Mouse (Mus musculus): ENCODE data around the gene Gsg1l. TPM values are rescaled to one million over a fixed set of nuclear protein-coding genes. Genes with fewer than 3 reads are reported as not detected.

The Gsg1l gene
- total RNA-seq, 2 experiments from 2014 or later: not detected

DNA sequence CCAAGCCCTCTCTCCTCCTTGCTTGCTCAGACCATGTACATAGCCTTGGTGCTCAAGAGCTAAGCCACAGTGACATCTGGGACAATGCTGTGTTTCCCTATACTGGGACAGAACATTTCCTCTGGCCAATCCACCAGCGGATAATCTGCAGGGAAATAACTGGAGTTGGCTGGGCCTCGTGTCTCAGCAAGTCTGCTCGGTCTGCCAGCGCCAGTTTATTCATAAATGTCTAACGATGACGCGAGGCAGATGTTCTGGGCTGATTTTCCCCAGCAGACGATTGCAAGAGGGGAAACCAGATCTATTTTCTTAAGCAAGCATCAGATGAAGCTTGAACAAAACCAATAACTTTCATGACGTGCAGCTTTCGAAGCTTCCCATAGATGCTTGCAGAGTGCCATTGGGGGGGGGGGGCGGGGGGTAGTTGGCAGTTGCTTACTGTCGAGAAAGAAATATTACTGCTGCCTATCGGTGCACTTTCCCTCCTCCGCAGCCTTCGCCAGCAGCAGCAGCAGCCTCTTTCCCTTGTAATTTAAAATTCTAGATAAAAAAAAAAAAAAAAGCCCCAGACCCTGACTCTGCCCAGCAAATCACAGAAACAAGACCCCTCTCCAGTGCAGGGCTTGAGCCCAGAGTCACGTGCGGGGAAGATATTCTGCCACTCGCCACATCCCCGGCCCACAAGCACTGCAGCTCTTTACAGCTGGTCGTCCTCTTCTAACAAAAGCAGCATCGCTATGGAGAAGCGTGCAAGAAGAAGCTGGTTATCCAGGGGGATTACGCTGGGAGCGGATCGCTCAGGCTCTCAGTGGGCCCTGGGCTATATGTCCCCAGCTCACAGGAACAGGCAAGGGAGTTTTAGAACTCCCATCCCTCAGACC lies 43.6 kb downstream of the Gsg1l start:
- no peak for ATAC-seq (replicated peaks; ENCODE audit: poor library complexity, severe bottlenecking)

DNA sequence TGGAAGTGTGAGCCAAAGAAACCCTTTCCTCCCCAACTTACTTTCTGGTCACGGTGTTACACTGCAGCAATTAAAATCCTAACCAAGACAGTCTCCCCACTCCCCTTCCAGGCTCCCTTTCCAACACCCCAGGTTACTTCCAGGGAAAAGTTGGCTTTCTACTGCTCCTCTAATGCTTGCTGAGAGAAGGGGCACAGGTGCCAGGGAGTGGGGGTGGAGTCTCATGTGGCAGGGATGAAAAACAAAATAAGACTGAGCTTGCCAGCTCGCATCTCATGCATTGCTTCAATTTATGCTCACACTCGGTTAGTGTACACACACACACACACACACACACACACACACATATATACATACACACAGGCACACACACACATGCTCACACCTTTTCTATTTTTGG lies 46.9 kb downstream of the Gsg1l start:
- no peak for ATAC-seq (replicated peaks; ENCODE audit: poor library complexity, severe bottlenecking)

DNA sequence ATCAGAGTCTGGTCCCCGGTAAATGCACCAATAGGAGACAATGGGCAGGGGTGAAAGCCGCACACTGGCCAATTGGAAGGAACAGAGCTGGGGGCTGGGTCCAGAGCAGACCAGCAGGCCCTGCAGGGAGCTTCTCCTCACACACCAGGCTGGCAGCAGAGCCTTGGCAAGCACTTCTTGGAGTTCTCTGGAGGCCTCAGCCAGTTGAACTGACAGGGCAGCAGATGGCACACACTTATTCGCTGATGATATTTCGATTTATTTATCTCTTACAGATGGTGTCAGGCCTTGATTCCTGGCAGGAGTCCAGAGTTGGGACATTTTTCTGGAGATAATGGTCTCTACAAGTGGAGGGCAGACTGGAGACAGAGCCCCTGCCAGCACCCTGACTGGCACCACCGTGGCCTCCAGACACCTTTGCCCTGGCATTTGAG lies 49.4 kb downstream of the Gsg1l start:
- ATAC-seq (replicated peaks; ENCODE audit: poor library complexity, severe bottlenecking): no peak

DNA sequence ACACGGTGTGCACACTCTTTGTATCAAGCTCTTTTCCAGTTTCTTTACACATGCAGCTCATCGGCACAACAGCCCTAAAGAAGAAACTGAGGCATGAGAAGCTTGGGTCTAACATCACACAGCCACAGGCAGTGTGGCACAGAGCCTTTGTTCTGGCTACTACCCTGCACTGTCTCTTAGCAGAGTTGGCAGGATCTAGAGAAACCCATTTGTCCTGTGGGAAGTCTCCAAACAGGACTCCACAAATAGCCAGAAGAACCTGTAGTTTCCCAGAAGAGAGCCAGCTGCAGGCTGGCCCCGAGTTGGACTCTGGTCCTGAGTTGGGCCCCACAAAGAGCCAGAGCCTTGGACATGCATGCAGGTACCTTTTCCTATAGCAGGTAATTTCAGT lies 49.9 kb downstream of the Gsg1l start:
- ATAC-seq (replicated peaks; ENCODE audit: poor library complexity, severe bottlenecking): no peak

DNA sequence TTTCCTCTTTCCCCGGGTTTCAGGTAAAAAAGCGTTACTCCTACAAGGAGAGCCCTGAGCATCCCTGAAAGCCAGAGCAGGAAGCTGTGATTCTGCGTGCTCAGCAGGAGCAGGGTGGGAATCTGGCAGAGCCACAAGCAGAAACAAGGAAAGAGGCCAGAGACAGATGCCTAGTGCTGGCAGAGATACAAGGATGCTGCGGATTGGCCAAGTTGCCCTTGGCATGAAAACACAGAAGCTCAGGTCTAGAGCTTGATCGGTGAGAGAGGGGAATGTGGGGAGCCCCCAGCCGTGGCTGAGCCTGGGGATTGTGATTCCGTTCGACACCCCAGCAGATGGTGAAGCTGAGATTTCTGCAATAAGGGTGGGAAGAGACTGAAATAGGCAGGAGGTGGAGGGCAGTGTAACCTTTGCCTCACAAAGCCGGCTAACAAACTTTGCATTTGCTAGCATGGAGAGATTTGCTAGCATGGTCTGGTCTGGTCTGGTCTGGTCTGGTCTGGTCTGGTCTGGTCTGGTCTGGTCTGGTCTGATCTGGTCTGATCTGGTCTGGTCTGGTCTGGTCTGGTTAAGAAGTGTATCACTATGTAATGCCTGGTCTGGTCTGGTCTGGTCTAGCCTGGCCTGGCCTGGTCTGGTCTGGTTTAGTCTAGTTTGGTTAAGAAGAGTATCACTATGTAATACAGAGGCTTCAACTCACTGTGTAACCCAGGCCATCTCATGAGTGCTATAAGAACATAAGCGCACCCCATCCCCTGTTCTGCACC lies 50.4 kb downstream of the Gsg1l start:
- ATAC-seq (replicated peaks; ENCODE audit: poor library complexity, severe bottlenecking): no peak

DNA sequence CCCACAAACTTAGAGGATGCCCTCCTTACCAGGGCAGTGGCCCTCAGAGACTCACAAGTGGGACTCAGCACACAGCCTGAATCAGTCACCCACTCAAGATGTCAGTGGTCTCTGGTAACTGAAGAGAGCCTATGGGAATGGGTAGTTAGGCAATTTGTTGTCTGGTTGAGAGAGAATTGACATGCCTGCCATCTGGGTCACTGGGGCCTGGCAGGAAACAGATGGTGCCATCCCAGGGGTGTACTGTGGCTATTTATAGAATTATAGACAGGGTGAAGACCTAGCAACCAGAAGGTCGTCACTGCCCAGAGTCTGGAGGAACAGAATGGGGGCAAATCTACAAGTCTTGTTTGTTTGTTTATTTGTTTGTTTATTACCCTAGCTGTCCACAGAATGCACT lies 54.8 kb downstream of the Gsg1l start:
- ATAC-seq (replicated peaks; ENCODE audit: poor library complexity, severe bottlenecking): peak; percentile 72

DNA sequence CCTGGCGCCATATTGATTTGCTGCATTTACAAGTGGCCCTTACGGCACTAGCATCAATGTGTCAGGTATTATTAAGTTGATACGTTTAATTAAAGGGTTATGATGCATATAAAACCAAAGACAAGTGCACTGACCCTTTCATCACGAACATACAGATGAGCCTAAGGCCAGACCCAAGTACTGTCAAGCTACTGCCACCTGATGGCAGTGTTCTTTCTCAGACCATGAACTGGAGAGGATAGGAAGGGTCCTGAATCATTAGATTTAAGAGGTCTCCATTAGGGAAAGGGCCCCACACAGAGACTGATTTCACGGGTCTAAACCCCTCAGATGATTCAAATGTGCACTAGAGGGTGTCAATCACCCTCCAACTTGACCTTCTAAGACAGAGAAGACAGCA lies 55.6 kb downstream of the Gsg1l start:
- no peak for ATAC-seq (replicated peaks; ENCODE audit: poor library complexity, severe bottlenecking)

DNA sequence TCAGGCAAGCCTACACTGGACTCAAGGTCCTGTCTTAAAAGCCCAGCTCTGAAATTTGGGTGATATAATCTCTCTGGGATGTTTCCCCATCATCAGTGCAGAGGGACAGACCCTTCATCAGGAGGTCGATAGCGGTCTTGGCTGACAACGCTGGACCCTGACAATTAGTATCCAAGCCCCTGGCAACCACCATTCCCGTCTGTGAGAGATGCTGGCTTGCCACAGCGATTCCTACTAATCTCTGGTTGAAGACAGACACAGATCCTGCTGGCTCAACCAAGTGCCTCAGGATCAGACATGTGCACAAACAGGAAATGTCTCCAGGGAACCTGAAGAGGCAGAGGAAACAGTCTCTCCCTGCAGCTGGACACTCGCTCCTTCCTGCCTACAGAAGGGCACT lies 62.2 kb downstream of the Gsg1l start:
- ATAC-seq (replicated peaks; ENCODE audit: poor library complexity, severe bottlenecking): no peak

DNA sequence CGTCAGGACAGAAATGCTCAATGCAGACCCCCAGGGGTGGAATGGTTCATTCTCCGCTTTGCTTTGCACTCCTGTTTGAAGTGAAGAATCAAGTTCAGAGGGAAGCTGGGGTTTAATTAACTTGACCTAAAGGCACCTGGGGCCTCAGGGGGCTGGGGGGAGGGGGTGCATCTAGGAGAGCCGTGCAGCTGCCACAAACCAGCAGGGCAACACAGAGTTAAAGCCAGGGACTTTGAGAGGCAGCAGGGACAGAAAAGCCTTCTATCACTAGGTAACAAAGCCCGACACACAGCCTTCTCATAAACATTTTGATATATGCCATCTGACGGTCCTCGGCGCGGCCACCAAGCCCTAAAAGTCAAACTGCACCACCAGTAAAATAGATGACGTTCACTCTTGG lies 62.9 kb downstream of the Gsg1l start:
- ATAC-seq (replicated peaks; ENCODE audit: poor library complexity, severe bottlenecking): no peak

DNA sequence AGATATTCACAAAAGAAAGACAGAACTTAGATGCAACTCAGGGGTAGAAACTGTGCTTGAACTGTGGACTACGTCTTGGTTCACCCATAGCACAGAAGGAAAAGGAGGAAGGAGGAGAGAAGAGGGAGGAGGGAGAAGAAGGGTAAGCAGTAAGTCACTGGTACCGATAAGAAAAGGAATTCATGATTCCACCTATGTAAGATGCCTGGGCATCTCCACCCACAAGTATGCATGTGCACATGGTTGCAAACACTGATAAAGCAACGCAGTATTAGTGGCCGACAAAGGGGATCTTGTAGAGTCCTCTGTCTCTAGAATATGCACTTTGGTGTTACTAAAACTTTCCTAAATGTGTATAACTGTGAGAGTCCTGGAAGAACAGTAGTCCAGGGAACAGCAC lies 64.8 kb downstream of the Gsg1l start:
- ATAC-seq (replicated peaks; ENCODE audit: poor library complexity, severe bottlenecking): no peak

DNA sequence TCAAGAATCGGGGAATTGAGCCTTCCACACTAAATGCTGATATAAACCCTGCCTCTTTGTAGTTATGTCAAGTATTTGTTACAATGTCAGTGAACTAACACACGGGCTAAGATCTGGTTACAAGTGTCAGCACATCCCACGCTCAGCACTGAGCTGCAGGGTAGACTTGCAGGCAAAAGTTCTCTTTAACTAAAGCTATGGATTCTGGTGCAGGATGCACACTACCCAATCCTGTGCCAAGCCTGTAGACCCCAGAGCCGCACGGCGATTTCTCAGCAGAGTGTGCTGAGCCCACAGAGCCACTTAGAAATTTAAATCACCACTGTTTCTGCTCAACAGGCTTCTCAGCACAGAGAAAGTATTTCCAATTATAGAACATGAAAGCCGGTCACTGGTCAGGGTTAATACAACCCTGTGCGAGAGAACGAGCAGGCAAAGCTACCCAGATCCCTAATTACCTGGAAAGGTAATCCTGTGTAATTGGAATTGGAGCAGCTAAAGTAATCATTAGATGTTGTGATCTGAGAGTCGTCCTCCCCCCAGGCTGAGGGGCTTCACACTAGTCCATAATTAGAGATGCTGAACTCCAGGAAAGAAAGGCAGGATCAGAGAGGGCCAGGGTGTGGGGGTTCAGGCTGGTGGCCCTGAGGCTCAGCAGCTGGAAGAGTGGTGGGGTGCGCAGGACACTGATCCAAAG lies 69.7 kb downstream of the Gsg1l start:
- no peak for ATAC-seq (replicated peaks; ENCODE audit: poor library complexity, severe bottlenecking)

DNA sequence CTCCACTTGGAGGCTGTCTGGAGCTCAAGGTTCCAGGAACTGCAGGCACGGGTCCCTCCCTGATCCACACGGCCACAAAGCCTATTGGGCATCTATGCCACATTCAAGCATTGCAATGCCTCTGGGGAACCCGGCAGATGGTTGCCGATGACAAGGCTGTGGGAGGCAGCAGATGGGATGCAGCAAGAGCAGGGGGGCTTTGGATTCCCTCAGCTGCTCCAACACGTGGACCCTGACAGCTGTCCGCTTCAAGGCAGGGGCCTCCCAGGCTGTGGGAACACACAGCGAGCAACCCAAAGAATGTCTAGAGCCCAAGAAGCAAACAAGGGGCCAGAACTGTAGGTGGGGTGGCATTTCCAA lies 73.4 kb downstream of the Gsg1l start:
- ATAC-seq (replicated peaks; ENCODE audit: poor library complexity, severe bottlenecking): no peak

DNA sequence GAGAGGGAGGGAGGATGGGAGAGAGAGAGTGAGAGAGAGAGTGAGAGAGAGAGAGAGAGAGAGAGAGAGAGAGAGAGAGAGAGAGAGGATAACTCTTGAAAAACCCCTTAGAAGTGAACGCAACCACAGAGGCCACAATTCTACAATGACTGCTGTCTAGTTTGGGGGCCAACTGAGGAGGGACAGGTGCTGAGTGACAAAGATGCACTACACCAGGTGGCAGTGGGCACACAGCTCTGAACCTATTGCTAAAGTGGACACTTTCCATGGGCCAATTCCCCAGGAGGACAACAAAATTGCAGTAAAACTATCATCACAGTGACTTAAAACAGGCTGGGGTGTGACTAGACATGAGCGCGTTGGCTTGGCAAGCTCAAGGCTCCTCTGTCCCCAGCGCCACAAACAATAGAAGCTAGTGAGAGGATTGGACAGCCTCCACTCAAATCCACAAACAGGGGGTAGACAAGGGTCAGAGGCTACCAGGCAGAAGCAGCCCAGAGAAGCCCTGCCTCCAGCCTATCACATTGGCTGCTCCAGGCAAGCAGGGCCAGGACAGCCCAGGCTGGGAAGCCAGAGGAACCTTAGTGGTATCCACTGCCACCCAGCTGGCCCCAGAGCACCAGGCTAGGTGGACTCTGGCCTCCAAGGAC lies 73.9 kb downstream of the Gsg1l start:
- no peak for ATAC-seq (replicated peaks; ENCODE audit: poor library complexity, severe bottlenecking)

DNA sequence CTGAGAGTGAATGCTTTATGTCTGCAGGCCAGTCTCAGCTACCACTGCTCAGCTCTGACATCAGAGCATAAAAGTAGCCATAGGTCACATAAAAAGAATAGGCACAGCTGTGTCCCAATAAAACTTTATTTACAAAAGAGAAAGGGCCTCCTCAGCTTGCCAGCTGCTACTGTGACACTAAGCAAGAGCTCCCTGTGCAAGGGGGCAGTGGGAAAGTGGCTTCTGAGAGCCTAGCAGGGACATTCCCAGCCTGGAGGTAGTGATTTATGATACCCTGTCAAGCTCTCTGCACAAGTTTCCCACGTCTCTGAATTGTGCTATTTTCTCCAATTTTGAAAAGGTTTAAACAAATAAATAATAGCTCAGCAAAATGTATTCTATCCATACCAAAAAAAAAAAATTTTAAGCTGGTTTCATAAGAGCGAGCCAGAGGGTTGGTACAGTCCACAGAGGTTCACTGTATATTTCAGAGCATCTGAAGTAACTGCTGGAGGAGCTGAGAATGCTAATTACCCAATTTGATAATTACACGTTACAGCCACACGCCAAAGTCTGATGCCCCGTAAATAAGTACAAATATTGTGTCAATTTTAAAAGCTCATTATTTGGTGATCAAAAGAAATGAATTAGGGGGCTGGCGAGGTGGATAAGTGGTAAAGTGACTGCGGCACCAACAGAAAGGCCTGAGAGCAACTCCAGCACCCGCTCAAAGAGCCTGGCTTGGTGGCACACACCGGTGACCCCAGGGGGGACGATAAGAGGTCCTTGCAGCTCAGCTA lies 74.9 kb downstream of the Gsg1l start:
- ATAC-seq (replicated peaks; ENCODE audit: poor library complexity, severe bottlenecking): no peak

DNA sequence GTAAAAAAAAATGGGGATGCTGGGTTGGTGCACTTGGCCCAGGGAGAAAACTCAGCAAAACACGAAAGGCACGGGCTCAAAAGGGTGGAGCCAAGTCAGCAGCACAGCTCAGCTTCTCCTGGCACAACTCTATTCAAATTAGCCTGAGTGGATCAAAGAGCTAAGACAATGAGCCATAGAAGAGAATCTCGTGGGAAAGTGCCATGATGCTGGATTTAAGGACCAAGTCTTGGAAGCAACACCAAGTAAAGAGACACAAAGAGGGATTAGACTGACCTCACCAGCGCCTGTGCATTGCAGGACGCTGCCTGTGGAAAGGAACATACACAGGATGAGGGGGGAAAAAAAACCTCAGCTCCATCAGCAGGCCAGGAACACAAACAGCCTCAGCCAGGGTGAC lies 76.9 kb downstream of the Gsg1l start:
- ATAC-seq (replicated peaks; ENCODE audit: poor library complexity, severe bottlenecking): no peak

DNA sequence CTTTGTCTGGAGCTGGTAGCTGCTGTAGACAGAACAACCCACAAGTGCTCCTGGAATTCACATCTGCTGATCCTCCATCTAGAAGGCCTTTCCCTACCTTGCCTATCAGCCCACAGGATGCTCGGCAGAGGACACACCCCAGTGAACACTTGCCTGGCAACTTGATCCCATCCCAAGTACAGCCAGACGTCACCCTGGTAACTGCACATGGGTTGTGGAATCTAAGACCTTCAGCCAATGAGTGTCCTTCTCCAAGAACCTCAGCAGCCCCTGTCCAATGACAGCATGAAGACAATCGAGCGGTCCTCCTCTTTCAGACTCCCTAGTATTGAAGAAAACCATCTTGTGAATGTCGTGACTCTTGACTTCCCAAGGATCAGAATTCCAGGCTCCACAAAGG lies 80.5 kb downstream of the Gsg1l start:
- ATAC-seq (replicated peaks; ENCODE audit: poor library complexity, severe bottlenecking): no peak

DNA sequence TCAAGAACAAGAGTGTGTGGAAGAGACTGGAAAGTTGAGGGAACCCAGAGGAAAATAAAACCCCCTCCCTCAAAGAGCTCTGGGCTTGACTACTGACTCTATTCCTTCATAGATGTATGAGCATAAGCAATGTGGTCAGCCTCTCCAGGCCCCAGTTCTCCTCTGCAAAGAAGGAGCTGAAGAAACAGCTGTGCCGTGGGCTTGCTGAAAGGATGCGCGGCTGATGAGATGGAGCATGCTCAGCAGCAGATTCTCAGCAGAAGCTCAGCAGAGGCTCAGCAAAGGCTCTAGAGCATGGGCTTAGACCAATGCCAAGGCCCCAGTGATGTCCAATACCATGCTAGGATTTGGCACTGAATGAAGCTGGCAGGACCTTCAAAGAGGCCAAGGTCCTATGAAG lies 82.3 kb downstream of the Gsg1l start:
- ATAC-seq (replicated peaks; ENCODE audit: poor library complexity, severe bottlenecking): no peak

DNA sequence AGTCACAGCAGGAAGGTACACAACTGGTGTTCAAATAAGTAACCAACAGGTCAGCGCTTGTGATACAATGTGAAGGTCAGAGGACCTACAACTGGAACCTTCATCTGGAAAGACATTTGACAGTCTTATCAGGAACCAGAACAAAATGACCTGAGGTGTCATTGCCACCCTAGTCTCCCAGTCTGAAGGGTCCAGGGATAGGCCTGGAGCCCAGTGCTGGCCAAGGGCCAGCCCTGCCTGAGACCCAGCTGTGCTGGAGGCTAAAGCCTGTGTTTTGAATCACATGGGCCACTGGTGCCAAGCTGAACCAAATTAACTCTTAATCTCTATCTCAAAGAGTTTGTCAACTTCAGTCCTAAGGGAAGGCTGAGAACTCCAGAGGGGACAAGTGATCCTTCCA lies 86.1 kb downstream of the Gsg1l start:
- no peak for ATAC-seq (replicated peaks; ENCODE audit: poor library complexity, severe bottlenecking)

DNA sequence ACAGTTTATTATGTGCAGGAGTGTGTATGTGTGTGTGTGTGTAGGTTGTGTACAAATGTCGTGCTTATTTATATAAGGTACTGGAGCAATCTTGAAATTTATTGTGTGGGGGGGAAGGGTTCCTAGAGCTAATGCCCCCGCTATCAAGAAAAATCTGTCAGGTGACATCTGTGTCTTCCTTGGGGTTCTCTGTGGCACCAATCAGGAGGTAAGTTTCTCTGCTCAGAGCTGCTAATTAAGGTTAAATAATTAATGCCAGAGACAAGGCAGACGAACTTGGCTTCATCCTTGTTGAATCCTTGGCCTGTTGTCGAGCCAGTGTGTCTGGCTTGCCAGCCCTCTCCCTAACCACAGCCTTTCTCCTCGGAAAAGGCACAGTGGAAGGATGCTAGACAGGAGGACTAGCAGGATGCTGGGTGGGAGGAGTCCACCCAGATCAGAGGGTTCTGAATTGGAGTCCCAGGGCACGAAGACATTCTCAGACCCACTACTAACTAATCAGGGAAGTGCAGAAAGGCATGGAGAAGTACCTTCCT lies 89.8 kb downstream of the Gsg1l start:
- no peak for ATAC-seq (replicated peaks; ENCODE audit: poor library complexity, severe bottlenecking)

DNA sequence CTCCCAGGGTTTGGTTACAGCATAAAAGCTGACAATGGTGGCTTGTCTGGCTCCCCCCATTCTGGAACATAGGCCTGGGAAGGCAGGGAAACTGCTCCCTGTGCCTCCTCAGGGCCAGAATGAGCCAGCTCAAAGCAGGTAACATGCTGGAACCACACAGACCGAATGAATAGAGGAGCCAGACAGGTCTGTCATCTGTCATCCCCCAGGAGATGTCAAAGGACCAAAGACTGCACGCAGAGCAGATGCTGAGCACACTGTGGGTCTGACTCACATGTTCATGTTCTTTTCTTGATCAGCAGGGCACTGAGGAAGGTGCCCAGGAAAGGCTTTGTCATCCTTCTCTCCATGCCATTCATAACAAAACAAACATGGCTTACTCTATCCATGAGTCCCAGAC lies 90.4 kb downstream of the Gsg1l start:
- no peak for ATAC-seq (replicated peaks; ENCODE audit: poor library complexity, severe bottlenecking)

All from granulocyte monocyte progenitor cell, adult 5-6 weeks (primary cell).